Mouse (Mus musculus) liver, postnatal 0 days (tissue): ENCODE data around the gene Camkk2. TPM values are rescaled to one million over a fixed set of nuclear protein-coding genes. Genes with fewer than 3 reads are reported as not detected.

Experiments used
- ATAC-seq: fragments of 200-750 bp; cut with Nextera tagmentation; 2 replicates; pipeline ENCODE4 v1.8.0; 2017; ENCODE audit warnings: mild to moderate bottlenecking, moderate library complexity
- DNase-seq: peaks from one replicate; pipeline ENCODE4 v3.0.0-alpha.2; 2016
- H3K27ac ChIP-seq: fragments of 300-500 bp; sonication (generic); 2 replicates; pipeline ENCODE4 v1.5.1; 2014; ENCODE audit warnings: antibody characterized with exemption, moderate library complexity, mild to moderate bottlenecking, low read depth
- H3K27me3 ChIP-seq: fragments of 300-500 bp; sonication (generic); 2 replicates; pipeline ENCODE4 v1.6.1; 2014; ENCODE audit warnings: low read length, control low read depth, mixed read lengths; ENCODE audit not compliant: insufficient read depth
- H3K36me3 ChIP-seq: fragments of 300-500 bp; sonication (generic); replicated peaks from 2 replicates; pipeline ENCODE4 v1.6.1; 2014; ENCODE audit warnings: mild to moderate bottlenecking, control low read depth, low read length, moderate library complexity, mixed read lengths; ENCODE audit not compliant: insufficient read depth
- H3K4me1 ChIP-seq: fragments of 300-500 bp; sonication (generic); 2 replicates; pipeline ENCODE4 v1.6.1; 2014; ENCODE audit warnings: antibody characterized with exemption, mild to moderate bottlenecking, control low read depth; ENCODE audit not compliant: insufficient read depth
- H3K4me2 ChIP-seq: fragments of 300-500 bp; sonication (generic); 2 replicates; pipeline ENCODE4 v1.6.1; 2014; ENCODE audit warnings: low read depth, mild to moderate bottlenecking, low read length, moderate library complexity, mixed read lengths
- H3K4me3 ChIP-seq: fragments of 300-500 bp; sonication (generic); 2 replicates; pipeline ENCODE4 v1.5.1; 2014; ENCODE audit warnings: low read depth, low read length
- H3K9ac ChIP-seq: fragments of 300-500 bp; sonication (generic); replicated peaks from 2 replicates; pipeline ENCODE4 v1.6.1; 2014; ENCODE audit warnings: mild to moderate bottlenecking, moderate library complexity
- H3K9me3 ChIP-seq: fragments of 300-500 bp; sonication (generic); 2 replicates; pipeline ENCODE4 v1.6.1; 2016; ENCODE audit warnings: mild to moderate bottlenecking, control low read depth, low read length, mixed read lengths
- CTCF ChIP-seq: sonication (generic); IDR thresholded peaks from 2 replicates; pipeline ENCODE4 v1.5.1; 2016; ENCODE audit warnings: antibody characterized with exemption, low read depth
- EP300 ChIP-seq: IDR thresholded peaks from 2 replicates; pipeline ENCODE4 v1.6.1; 2016; ENCODE audit warnings: antibody characterized with exemption, low read depth, mild to moderate bottlenecking
- WGBS: fragments of 180-500 bp; shearing (Covaris S2); extraction: QIAGEN DNeasy Blood & Tissue Kit; methylation state at CpG from one replicate; pipeline ENCODE4 v1.1.7; 2014; ENCODE audit not compliant: insufficient replicate concordance; 5-methylcytosine and 5-hydroxymethylcytosine counted together
- microRNA-seq: library from miRNA; unstranded; fragments of <30 nt; microRNA quantifications from one replicate; pipeline ENCODE4, GENCODE M21; 2016
- polyA plus RNA-seq: library from polyadenylated mRNA; unstranded; fragments of >200 nt; fragmentation: Nextera tagmentation; extraction: Ambion mirVana; gene quantifications from 2 replicates; pipeline ENCODE4 v1.2.1, GENCODE M21; 2015

Camkk2 gene
- polyA plus RNA-seq, 1 experiment from 2014 or later = 10.6 TPM

- H3K36me3 ChIP-seq = no peaks in the 10 kb centered on the region
- peak overlapping the region; percentile 19 for H3K27ac ChIP-seq
- no peak overlapping the region for H3K9ac ChIP-seq
- no peak overlapping the region for H3K4me3 ChIP-seq
- ATAC-seq (peak; percentile 77), DNase-seq (no peak)
- 63% methylated on average over 13 of the region's 13 CpGs for WGBS
- no peak for TF ChIP-seq CTCF
- no peak for TF ChIP-seq EP300
- no peaks in the 10 kb centered on the region for H3K9me3 ChIP-seq
- H3K4me1 ChIP-seq = peaks cover 12% of the 10 kb centered on the region
- no peak overlapping the region for H3K4me2 ChIP-seq
- no peaks in the 10 kb centered on the region for H3K27me3 ChIP-seq
These were observed 85.6 kb downstream of the Camkk2 start for GRCm38 (mm10) chr5:122693431-122694207.

- H3K4me3 ChIP-seq = no peak overlapping the region
- no peaks in the 10 kb centered on the region for H3K4me1 ChIP-seq
- TF ChIP-seq EP300 (peak; percentile 22; the same call in 1 of the 2 replicates), CTCF (no peak)
- no peaks in the 10 kb centered on the region for H3K36me3 ChIP-seq
- H3K27me3 ChIP-seq = no peaks in the 10 kb centered on the region
- ATAC-seq (peak; percentile 72), DNase-seq (no peak)
- no peak overlapping the region for H3K27ac ChIP-seq
- H3K9me3 ChIP-seq = no peaks in the 10 kb centered on the region
- 51% methylated on average over 6 of the region's 6 CpGs for WGBS
- no peak overlapping the region for H3K9ac ChIP-seq
- no peak overlapping the region for H3K4me2 ChIP-seq
These were observed 88.7 kb downstream of the Camkk2 start for GRCm38 (mm10) chr5:122690486-122690885.

- Histone ChIP-seq H3K4me3 (no peak overlapping the region), H3K4me1 (no peaks in the 10 kb centered on the region), H3K27ac (no peak overlapping the region), H3K27me3 (no peaks in the 10 kb centered on the region), H3K9me3 (no peaks in the 10 kb centered on the region), H3K36me3 (no peaks in the 10 kb centered on the region), H3K4me2 (no peak overlapping the region), H3K9ac (no peak overlapping the region)
- WGBS = 83% methylated on average over 7 of the region's 7 CpGs
- TF ChIP-seq EP300 (no peak), CTCF (no peak)
- ATAC-seq (no peak), DNase-seq (no peak)
These were observed 90.1 kb downstream of the Camkk2 start for GRCm38 (mm10) chr5:122689153-122689552.

GRCm38 (mm10) chr5:122687391-122687790, 91.8 kb downstream of the Camkk2 start:
- no peak for TF ChIP-seq EP300
- TF ChIP-seq CTCF = no peak
- 84% methylated on average over 4 of the region's 4 CpGs for WGBS
- H3K4me2 ChIP-seq = no peak overlapping the region
- H3K27me3 ChIP-seq = no peaks in the 10 kb centered on the region
- DNase-seq (no peak), ATAC-seq (no peak)
- H3K4me3 ChIP-seq = no peak overlapping the region
- H3K36me3 ChIP-seq = no peaks in the 10 kb centered on the region
- H3K9me3 ChIP-seq = no peaks in the 10 kb centered on the region
- H3K27ac ChIP-seq = no peak overlapping the region
- peaks cover 3% of the 10 kb centered on the region; the same call in 1 of the 2 replicates for H3K4me1 ChIP-seq
- no peak overlapping the region for H3K9ac ChIP-seq

GRCm38 (mm10) chr5:122683926-122684325, 95.3 kb downstream of the Camkk2 start:
- Histone ChIP-seq H3K4me1 (peaks cover 3% of the 10 kb centered on the region; the same call in 1 of the 2 replicates), H3K36me3 (no peaks in the 10 kb centered on the region), H3K27ac (peak overlapping the region; percentile 57), H3K4me3 (no peak overlapping the region), H3K4me2 (no peak overlapping the region), H3K9me3 (no peaks in the 10 kb centered on the region), H3K9ac (no peak overlapping the region), H3K27me3 (no peaks in the 10 kb centered on the region)
- TF ChIP-seq CTCF (no peak), EP300 (no peak)
- DNase-seq (no peak), ATAC-seq (no peak)
- 38% methylated on average over 10 of the region's 10 CpGs for WGBS

GRCm38 (mm10) chr5:122681276-122681675, 97.9 kb downstream of the Camkk2 start:
- peaks cover 3% of the 10 kb centered on the region; the same call in 1 of the 2 replicates for H3K4me1 ChIP-seq
- no peak for ATAC-seq
- H3K36me3 ChIP-seq = no peaks in the 10 kb centered on the region
- H3K27ac ChIP-seq = no peak overlapping the region
- no peaks in the 10 kb centered on the region for H3K27me3 ChIP-seq
- no peak overlapping the region for H3K9ac ChIP-seq
- TF ChIP-seq EP300 = no peak
- peak; percentile 10; the same call in 1 of the 2 replicates for TF ChIP-seq CTCF
- WGBS = 75% methylated on average over 12 of the region's 12 CpGs
- H3K4me3 ChIP-seq = no peak overlapping the region
- H3K4me2 ChIP-seq = no peak overlapping the region
- no peaks in the 10 kb centered on the region for H3K9me3 ChIP-seq
- DNase-seq = no peak

Small RNAs within 50 kb of the gene (microRNA-seq; reads per million reads assigned to microRNA genes)
- not detected for gene Mir8115

Other genes with a start within 250 kb of the Camkk2 start
- 2.7 TPM in 2 replicates for gene Ift81, start 164.9 kb downstream of the Camkk2 start, polyA plus RNA-seq
- 1.7 and 2.1 TPM in 2 replicates for gene P2rx7, start 135.5 kb downstream of the Camkk2 start, polyA plus RNA-seq
- gene P2rx4, start 71.9 kb downstream of the Camkk2 start, polyA plus RNA-seq = 36.0 and 36.2 TPM in 2 replicates
- gene Anapc5, start 41.9 kb upstream of the Camkk2 start, polyA plus RNA-seq = 103 and 117 TPM in 2 replicates
- gene Rnf34, start 70.6 kb upstream of the Camkk2 start, polyA plus RNA-seq = 8.0 and 8.3 TPM in 2 replicates
- 7.6 and 8.3 TPM in 2 replicates for gene Kdm2b, start 210.4 kb upstream of the Camkk2 start, polyA plus RNA-seq
- 12.4 and 13.1 TPM in 2 replicates for gene Orai1, start 235.7 kb upstream of the Camkk2 start, polyA plus RNA-seq